Mouse (Mus musculus) embryo, embryonic 10.5 days (tissue): ENCODE data around the gene Cdk18.
"Not testable (repeated sequence)": the region's sequence is repeated elsewhere in the genome, so short reads cannot be mapped to it uniquely, and the experiment has no call there.

ENCODE experiments used
- DNase-seq: peaks from one replicate; pipeline ENCODE4 v3.0.0-alpha.2; 2015; ENCODE audit warnings: low spot score

Cdk18 gene

DNA sequence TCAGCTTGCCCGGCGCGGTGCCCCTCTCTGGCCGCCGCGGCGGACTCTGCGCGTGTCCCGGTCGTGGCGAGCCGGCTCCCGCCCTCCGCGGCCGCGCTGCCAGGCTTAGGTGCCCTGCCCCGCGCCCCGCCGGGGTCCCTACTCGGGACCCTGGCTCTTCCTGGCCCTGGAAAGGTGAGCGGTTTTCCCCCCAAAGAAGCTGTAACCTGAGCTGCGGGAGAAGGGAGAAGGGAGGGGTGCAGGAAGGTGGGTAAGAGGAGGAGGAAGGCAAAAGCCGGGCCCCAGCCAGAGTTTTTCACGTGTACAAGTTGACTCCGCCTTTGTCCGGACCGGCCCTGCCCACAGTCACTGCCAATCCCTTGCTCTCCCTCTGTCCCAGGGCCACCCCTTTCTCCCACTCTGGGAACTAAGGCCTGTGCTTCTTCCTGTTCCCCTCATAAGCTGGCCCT lies at the start of gene Cdk18:
Gene Cdk18 (minus strand): TSS at position 269 of the 449 bp plus-strand sequence.
- DNase-seq: peak; percentile 83

GRCm38 (mm10) chr1:132189231-132189630 lies 49.7 kb upstream of the Cdk18 start:
- no peak for DNase-seq

DNA sequence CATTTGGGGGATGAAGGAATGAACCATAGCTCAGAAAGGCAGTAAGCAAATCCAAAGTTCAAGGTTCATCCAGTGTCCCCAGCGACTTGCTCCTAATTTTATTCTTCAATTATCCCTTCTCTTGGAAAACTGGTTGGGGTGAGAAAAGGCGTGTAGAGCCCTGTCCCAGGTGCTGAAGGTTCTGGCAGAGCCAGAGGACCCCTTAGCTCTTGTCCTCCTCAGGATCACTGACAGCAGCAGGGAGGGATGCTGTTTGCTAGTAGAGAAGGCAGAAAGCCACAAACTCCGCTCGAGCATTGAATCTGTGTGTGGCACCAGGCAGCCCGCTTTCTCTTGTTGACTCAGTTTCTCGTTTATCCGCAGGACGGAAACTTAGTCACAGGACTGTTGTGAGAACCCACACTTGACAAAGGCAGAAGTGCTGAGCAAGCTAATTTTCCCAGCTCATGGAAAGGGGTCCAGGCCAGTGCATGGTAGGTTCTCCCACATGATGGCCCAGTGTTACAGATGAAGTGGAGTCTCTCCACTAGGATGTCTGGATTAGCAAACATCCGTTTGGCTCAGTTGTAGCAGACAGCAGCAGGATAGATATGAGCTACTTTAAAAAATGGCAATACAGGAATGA lies 49.1 kb upstream of the Cdk18 start:
- DNase-seq: peak; percentile 61

GRCm38 (mm10) chr1:132186303-132186702 lies 46.8 kb upstream of the Cdk18 start:
- no peak for DNase-seq

- no peak for DNase-seq
Measured at GRCm38 (mm10) chr1:132171619-132172018, 32.1 kb upstream of the Cdk18 start.

GRCm38 (mm10) chr1:132170698-132171097 lies 31.2 kb upstream of the Cdk18 start:
- DNase-seq: no peak

GRCm38 (mm10) chr1:132168115-132168767 lies 28.8 kb upstream of the Cdk18 start:
- peak; percentile 57 for DNase-seq

DNA sequence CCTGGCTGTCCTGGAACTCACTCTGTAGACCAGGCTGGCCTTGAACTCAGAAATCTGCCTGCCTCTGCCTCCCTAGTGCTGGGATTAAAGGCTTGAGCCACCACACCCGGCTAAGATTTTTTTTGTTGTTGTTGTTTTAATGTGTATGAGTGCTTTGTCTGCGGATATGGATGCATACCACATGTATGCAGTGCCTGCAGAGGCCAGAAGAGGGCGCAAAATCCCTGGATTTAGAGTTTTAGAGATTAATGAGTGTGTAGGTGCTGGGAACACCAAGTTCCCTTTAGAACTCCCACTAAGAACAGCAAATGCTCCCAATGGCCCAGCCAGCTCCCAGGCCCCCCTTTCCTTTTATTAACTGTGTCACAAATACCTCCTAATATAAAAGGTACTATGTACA lies 26.4 kb upstream of the Cdk18 start:
- DNase-seq: peak; percentile 46

DNA sequence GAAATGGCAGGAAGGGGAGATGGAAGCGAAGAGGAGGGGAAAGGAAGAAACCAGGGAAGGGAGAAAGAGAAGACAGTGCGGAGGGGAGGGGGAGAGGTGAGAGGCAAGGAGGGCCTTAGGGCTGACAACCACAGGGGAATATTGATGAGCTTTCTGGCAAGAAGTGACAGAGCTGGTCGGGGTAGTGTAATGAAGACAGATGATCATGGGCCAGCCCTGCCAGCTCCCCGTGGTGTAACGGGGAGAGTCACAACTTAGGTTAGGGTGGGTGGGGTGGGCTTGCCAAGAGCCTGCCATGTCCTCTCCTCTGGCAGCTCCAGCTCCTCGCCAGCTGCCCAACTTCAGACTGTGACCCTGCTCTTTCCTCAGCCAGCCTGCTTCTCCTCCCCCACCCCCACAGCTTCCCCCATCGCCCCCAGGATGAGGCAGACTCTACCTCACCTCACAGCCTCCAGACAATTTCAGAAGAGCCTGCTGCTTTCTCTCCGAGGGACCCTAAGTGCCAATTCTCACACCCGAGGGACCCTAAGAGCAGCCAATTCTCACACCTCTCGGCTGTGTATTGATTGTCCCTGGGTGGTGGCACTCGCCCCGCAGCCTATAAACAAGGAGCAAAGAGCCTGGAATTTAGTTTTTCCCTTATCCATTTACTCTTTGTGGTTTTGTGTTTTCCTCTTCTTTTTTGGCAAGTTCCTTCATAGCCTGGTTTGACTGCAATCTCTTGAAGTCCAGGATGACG lies 25.5 kb upstream of the Cdk18 start:
- no peak for DNase-seq

GRCm38 (mm10) chr1:132162618-132163017 lies 23.1 kb upstream of the Cdk18 start:
- DNase-seq: not testable (repeated sequence)

DNA sequence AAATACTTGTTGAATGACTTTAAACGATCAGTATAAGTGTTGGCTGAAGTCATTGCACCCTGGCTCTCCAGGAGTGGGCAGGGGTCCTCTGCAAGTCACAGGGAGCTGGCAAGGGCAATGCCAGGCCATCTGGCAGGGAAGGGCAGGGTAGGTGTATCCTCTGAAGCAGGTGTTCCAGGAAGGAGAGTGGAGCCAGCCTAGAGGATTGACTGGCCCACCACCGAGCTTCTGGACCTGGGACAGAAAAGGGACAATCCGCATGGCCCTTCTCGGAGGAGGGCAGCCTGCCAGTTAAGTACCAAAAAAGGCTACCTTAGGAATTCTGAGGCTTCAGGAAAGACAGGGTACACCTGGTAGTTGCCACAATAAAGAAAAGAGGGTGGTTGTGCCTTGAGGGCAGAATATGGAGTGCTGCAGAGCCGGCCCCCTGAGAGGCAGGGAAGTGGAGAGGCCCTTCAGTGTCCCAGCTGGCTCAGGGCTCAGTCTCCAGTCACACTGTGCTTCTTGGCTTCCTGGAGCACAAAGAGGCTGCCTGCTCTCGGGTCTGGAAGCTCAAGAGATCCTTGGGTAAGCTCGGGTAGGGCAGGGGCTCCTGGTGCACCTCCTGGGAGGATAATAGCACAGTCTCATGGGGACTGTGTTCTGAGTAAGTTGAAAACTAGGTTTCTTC lies 21.9 kb upstream of the Cdk18 start:
- no peak for DNase-seq

DNA sequence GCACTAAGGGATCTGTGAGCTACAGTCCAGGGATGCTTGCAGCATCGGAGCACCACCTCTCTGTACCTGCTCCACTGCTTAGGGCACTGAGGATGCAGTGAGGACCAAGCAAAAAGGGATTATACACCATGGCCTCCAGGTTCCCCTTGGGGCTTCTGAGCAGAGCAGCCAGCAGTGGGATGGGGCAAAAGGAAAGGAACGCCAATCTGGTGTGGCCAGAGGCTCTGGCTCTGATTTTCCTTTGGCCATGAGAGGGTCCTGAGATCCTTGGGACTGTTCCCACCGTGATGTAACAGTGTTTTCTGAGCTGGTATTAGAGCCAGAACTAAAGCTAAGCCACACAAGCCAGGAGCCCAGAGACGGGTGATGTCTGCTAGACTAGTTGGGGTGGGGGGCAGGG lies 20.2 kb upstream of the Cdk18 start:
- DNase-seq: no peak

DNA sequence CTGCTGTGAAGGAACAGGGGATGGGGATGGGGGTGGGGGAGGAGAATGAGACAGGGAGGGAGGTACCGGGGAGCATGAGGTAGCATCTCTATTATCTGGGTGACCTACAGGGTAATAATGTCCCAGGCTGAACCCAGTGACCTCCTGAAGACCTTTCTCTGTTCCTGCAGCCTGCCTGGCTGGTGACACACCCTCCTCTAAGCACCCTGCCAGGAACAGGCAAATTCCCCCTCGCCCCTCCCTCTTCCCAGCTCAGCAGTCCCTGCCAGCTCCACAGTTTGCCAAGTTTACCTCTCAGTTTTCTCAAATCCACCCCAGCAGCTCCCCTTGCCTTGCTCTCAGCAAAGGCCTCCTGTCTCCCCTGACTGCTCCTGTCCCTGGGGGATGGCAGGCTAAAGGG lies 19.3 kb upstream of the Cdk18 start:
- DNase-seq: no peak

DNA sequence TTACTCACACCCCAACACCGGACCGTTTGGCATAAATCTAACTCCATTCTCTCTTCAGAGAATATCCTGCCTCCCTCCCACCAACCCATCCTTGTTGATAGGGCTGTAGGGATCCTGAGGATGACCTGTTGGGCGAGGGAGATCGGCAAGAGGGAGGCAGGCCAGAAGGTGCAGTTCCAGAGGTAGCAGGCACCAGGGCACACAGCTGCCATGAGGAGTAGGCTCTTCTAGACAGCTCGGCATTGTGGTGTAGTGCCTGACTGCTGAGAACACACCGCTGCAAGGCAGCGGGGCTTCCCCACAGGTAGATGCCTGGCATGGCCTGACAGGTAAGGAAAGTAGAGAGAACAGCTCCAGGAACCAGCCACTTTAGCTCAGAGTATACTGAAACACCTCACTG lies 18.3 kb upstream of the Cdk18 start:
- DNase-seq: no peak

GRCm38 (mm10) chr1:132157016-132157781 lies 17.7 kb upstream of the Cdk18 start:
- peak; percentile 91 for DNase-seq

DNA sequence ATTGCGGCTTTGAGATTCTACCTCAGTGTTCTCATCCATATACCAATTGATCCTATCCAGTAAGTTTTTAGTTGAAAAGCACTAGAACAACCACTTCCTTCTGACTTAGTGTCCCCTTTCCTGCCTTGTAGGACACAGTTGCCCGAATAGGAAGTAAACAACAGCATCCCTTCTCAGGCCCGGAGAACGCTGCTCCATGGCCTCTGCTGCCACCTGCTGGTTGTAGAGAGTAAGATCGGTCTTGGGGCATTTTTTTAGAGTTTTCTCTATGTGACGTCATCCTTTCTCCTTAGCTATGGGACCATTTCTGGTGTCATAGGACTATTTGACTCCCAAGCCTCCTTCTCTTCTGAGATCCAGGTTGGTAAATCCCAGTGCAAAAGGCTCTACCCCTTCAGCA lies 16.3 kb upstream of the Cdk18 start:
- peak; percentile 96 for DNase-seq

- DNase-seq: no peak
Measured at GRCm38 (mm10) chr1:132153691-132154090, 14.2 kb upstream of the Cdk18 start.

GRCm38 (mm10) chr1:132153086-132153690 lies 13.7 kb upstream of the Cdk18 start:
- no peak for DNase-seq

DNA sequence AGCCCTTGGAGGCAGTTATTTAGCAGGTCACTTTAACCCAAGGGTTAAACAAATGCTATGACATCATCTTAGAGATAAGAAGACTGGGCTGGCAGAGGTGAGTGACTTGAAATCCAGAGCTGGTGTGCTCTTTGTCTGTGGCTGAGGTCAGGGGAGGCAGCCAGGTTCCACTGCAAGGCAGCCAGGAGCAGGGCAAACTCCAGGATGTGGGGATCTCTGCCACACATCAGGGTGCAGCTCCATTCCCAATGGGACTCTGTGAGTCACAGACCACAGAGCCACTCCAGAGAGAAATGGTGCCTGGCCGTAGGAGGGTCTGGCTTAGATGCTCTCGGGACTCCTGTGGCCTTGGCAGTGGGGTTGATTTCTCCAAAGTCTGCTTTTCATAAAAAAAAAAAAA lies 12.4 kb upstream of the Cdk18 start:
- no peak for DNase-seq

DNA sequence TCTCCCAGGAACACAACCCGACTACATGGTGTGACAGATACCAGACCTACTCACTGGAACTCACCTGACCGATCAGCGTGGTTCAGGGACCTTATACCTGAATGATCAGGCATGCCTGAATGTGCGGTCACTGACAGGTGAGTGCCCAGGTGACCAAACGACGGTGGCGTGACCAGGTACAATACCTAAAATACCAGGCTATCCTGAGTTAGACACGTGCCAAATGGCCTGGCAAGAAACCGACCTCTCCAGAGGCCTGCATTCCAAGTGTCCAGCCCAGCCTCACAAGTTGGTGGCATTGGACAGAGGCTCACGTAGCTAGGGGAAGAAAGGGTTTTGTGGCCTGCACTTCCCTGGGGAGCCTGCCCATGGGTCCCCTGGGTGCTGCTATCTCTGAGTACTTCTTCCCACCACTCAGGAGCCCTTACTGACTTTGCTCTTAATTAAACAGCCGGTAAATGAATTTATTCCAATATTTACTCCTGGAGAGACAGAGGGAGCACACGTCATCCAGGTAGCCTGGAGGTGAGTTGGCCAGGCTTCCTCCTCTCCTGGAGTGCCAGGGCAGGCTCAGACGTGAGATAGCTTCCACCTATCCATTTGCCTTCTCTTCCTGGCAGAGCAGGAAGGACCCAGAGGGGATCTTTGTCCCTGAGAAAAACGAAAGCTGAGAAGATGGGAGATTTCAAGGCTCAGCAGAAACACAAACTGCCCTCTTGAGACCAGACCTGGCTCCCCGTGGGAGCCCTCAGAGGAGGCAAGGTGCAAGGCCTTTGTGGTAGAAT lies 11.5 kb upstream of the Cdk18 start:
- no peak for DNase-seq

DNA sequence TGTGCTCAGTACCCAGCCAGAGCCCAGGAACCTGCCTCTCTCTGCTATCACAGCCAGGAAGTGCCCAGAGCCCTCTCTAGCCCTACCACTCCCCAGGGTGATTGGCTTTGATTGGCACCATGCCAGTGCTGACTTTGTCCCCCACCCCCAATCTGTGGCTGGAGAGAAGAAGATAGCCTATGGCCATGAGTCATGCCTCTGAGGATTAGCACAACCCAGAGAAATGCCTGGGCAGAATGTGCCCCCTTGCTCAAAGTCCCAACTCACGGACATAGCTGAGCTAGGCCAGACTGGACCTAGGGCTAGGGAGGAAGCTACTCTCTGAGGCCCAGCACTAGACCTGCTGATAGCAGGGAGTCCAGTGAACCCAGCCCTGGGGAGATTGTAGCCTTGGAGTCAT lies 10.7 kb upstream of the Cdk18 start:
- no peak for DNase-seq
